Mouse (Mus musculus): Measurements from ENCODE around the gene Ereg.

- TF ChIP-seq POLR2A (IDR thresholded peaks at IDR 0.05; ENCODE audit: borderline replicate concordance, low read depth, low read length) (no peak), CTCF (IDR thresholded peaks at IDR 0.05; ENCODE audit: low read depth, low read length) (no peak)
These were observed 35.5 kb upstream of the Ereg start for GRCm38 (mm10) chr5:91038963-91039362.
